Mouse (Mus musculus) intestine, postnatal 0 days (tissue): Measurements from ENCODE around the gene Dram1. TPM values are rescaled to one million over a fixed set of nuclear protein-coding genes. Genes with fewer than 3 reads are reported as not detected.

ENCODE experiments used
- ATAC-seq: fragments of 200-750 bp; cut with Nextera tagmentation; 2 replicates; pipeline ENCODE4 v1.8.0; 2017; ENCODE audit warnings: mild to moderate bottlenecking, moderate TSS enrichment, moderate library complexity
- H3K27ac ChIP-seq: fragments of 300-500 bp; sonication (generic); 2 replicates; pipeline ENCODE4 v1.5.1; 2014; ENCODE audit warnings: mild to moderate bottlenecking, low read depth, low read length, moderate library complexity
- H3K27me3 ChIP-seq: fragments of 300-500 bp; sonication (generic); replicated peaks from 2 replicates; pipeline ENCODE4 v1.6.1; 2014; ENCODE audit warnings: low read length, mixed read lengths; ENCODE audit not compliant: control insufficient read depth, insufficient read depth
- H3K36me3 ChIP-seq: fragments of 300-500 bp; sonication (generic); 2 replicates; pipeline ENCODE4 v1.6.1; 2014; ENCODE audit warnings: mild to moderate bottlenecking, moderate library complexity; ENCODE audit not compliant: control insufficient read depth, insufficient read depth
- H3K4me1 ChIP-seq: fragments of 300-500 bp; sonication (generic); replicated peaks from 2 replicates; pipeline ENCODE4 v1.6.1; 2014; ENCODE audit warnings: antibody characterized with exemption, low read length, mixed read lengths; ENCODE audit not compliant: control insufficient read depth, insufficient read depth
- H3K4me2 ChIP-seq: fragments of 300-500 bp; sonication (generic); replicated peaks from 2 replicates; pipeline ENCODE4 v1.6.1; 2014; ENCODE audit warnings: low read depth, mild to moderate bottlenecking, moderate library complexity
- H3K4me3 ChIP-seq: fragments of 300-500 bp; sonication (generic); 2 replicates; pipeline ENCODE4 v1.5.1; 2014; ENCODE audit warnings: low read depth, low read length
- H3K9ac ChIP-seq: fragments of 300-500 bp; sonication (generic); 2 replicates; pipeline ENCODE4 v1.6.1; 2014; ENCODE audit warnings: mild to moderate bottlenecking, low read depth, low read length
- H3K9me3 ChIP-seq: fragments of 300-500 bp; sonication (generic); 2 replicates; pipeline ENCODE4 v1.6.1; 2016; ENCODE audit warnings: mixed run types; ENCODE audit not compliant: control insufficient read depth
- CTCF ChIP-seq: sonication (generic); IDR thresholded peaks from 2 replicates; pipeline ENCODE4 v1.5.1; 2016; ENCODE audit warnings: low read depth, mild to moderate bottlenecking, control low read depth, antibody characterized with exemption, moderate library complexity
- WGBS: fragments of 180-500 bp; shearing (Covaris S2); extraction: QIAGEN DNeasy Blood & Tissue Kit; methylation state at CpG from one replicate; pipeline ENCODE4 v1.1.7; 2014; 5-methylcytosine and 5-hydroxymethylcytosine counted together
- polyA plus RNA-seq: library from polyadenylated mRNA; unstranded; fragments of >200 nt; fragmentation: Nextera tagmentation; extraction: Ambion mirVana; gene quantifications from 2 replicates; pipeline ENCODE4 v1.2.1, GENCODE M21; 2015

The Dram1 gene
- polyA plus RNA-seq, 1 experiment from 2014 or later: 2.1 TPM

- no peaks in the 10 kb centered on the region for H3K36me3 ChIP-seq
These were observed 90.8 kb downstream of the Dram1 start for GRCm38 (mm10) chr10:88288061-88288460.

DNA sequence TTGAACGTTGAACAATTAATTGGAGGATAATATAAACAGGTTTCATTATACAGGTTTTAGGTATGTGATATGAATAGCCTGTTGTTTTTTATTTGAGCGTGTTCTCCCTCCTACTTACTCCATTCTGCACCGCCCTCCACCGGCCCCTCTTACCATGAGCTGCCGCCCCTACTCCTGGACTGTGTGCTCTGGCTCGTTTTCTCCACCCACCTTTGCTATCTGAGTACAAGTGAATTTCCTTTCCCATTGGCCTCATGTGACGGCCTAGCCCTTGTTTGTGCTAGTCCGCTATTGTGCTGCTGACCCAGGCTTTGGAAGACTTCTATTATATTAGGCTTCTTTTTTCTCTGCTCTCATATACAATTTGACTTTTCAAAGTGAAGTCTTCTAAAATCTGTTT lies 91.6 kb downstream of the Dram1 start:
- no peak overlapping the region for H3K9ac ChIP-seq
- no peak for TF ChIP-seq CTCF
- H3K4me2 ChIP-seq: no peak overlapping the region
- no peaks in the 10 kb centered on the region for H3K36me3 ChIP-seq
- no peak overlapping the region for H3K27ac ChIP-seq
- no peaks in the 10 kb centered on the region for H3K27me3 ChIP-seq
- H3K4me3 ChIP-seq: no peak overlapping the region
- no peaks in the 10 kb centered on the region for H3K9me3 ChIP-seq
- no peak for ATAC-seq
- WGBS: 70% methylated on average over 8 of the region's 8 CpGs
- no peaks in the 10 kb centered on the region for H3K4me1 ChIP-seq

More at GRCm38 (mm10) chr10:88288061-88288460, 90.8 kb downstream of the Dram1 start:
- H3K4me3 ChIP-seq: no peak overlapping the region
- no peaks in the 10 kb centered on the region for H3K4me1 ChIP-seq
- no peak for TF ChIP-seq CTCF
- 69% methylated on average over 10 of the region's 10 CpGs for WGBS
- H3K27ac ChIP-seq: no peak overlapping the region
- no peak overlapping the region for H3K9ac ChIP-seq
- H3K4me2 ChIP-seq: no peak overlapping the region
- no peaks in the 10 kb centered on the region for H3K27me3 ChIP-seq
- no peaks in the 10 kb centered on the region for H3K9me3 ChIP-seq
- no peak for ATAC-seq

DNA sequence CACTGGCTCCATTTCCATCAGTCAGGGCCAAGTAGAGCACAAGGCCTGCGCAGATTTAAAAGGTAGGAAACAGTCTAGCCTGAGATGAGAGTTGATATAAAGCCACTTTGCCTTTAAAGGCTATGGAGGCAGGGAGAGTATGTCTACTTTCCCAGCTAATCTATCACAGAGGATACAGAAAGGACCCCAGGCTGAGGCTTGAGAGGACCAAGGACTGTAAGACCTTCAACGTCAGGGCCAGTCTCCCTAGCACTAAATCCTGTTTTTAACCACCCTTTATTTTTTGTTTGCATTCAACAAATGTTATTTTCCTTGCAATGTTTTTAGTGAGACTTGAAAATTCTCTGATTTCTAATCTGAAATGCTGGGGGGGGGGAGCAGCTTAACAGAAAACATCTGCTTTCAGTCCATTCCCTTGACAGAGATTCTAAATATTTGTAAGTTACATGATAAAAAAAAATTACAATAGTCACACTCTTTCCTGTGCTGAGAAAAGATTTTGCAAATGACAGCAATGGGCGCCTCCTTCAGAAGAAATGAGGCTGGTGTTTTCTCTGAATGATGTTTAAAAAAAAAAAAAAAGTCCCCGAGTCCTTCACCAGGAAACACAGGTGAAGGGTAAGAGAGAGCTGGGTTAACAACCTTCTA lies 94.4 kb downstream of the Dram1 start:
- no peak for TF ChIP-seq CTCF
- no peaks in the 10 kb centered on the region for H3K4me1 ChIP-seq
- no peaks in the 10 kb centered on the region for H3K9me3 ChIP-seq
- H3K4me2 ChIP-seq: no peak overlapping the region
- H3K27ac ChIP-seq: no peak overlapping the region
- no peak overlapping the region for H3K9ac ChIP-seq
- H3K36me3 ChIP-seq: no peaks in the 10 kb centered on the region
- WGBS: 67% methylated on average over 4 of the region's 4 CpGs
- no peaks in the 10 kb centered on the region for H3K27me3 ChIP-seq
- ATAC-seq: no peak
- H3K4me3 ChIP-seq: no peak overlapping the region

DNA sequence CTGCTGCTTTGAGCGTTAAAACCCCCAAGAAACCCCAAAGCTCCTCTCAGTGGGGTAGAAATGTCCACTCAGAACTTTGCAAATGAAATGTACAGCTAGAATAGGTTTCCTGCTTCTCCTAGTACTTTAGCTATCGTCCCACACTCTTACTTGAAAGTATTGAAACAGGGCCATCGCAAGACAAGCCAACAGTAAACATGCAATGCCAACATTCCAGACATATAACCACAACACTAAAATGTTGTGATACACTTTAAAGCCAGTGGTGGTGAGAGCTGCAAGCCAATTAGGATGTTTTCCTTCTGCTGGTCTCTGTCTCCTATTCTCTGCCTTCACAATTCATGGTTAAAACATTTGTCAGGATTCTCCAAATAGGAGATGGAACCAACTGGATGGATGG lies 97.2 kb downstream of the Dram1 start:
- ATAC-seq: no peak
- WGBS: 77% methylated on average over 3 of the region's 3 CpGs

DNA sequence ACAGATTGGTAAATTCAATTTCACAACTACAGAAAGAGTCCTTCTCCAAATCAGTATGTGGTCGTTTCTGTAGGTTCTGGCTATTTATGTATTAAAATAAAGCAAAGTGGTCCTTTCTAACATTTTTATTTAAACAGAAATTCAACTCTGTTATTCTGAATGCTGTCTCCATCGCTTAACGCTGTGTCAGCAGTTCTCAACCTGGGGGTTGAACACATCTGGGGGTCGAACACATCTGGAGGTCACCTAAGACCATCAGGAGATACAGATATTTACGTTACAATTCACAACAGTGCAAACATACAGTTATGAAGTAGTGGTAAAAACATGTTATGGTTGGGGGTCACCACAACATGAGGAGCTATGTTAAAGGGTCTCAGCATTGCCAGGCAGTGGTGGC lies 104.8 kb downstream of the Dram1 start:
- H3K9me3 ChIP-seq: no peaks in the 10 kb centered on the region
- no peak for TF ChIP-seq CTCF
- no peaks in the 10 kb centered on the region for H3K27me3 ChIP-seq
- no peaks in the 10 kb centered on the region for H3K36me3 ChIP-seq
- H3K27ac ChIP-seq: no peak overlapping the region
- ATAC-seq: no peak
- H3K4me1 ChIP-seq: no peaks in the 10 kb centered on the region
- 78% methylated on average over 5 of the region's 5 CpGs for WGBS
- no peak overlapping the region for H3K4me3 ChIP-seq
- no peak overlapping the region for H3K9ac ChIP-seq
- no peak overlapping the region for H3K4me2 ChIP-seq

More for the DNA sequence above, 97.2 kb downstream of the Dram1 start:
- TF ChIP-seq CTCF: no peak
- no peaks in the 10 kb centered on the region for H3K9me3 ChIP-seq
- no peak overlapping the region for H3K4me2 ChIP-seq
- no peaks in the 10 kb centered on the region for H3K4me1 ChIP-seq
- no peaks in the 10 kb centered on the region for H3K36me3 ChIP-seq
- no peak overlapping the region for H3K4me3 ChIP-seq
- no peaks in the 10 kb centered on the region for H3K27me3 ChIP-seq
- H3K9ac ChIP-seq: no peak overlapping the region
- H3K27ac ChIP-seq: no peak overlapping the region

Other genes with a start within 250 kb of the Dram1 start
- gene Parpbp, start 232.1 kb downstream of the Dram1 start, polyA plus RNA-seq: 2.0 and 2.1 TPM in 2 replicates
- gene Nup37, start 232.1 kb downstream of the Dram1 start, polyA plus RNA-seq: 24.7 and 27.4 TPM in 2 replicates
- 77.3 and 80.0 TPM in 2 replicates for gene Washc3, start 178.0 kb downstream of the Dram1 start, polyA plus RNA-seq
- gene Gnptab, start 52 bp upstream of the Dram1 start, polyA plus RNA-seq: 6.2 and 6.7 TPM in 2 replicates
- gene Sycp3, start 80.5 kb upstream of the Dram1 start, polyA plus RNA-seq: 31.6 and 50.4 TPM in 2 replicates
- gene Chpt1, start 125.0 kb upstream of the Dram1 start, polyA plus RNA-seq: 631 and 770 TPM in 2 replicates
- gene Mybpc1, start 226.1 kb upstream of the Dram1 start, polyA plus RNA-seq: 2.2 and 3.5 TPM in 2 replicates